In genomic region chr13:67081142-67081713, GRCm38 (mm10) we compare ENCODE assay signal across 8 mouse cellular contexts. TPM values are rescaled to one million over a fixed set of nuclear protein-coding genes. Genes with fewer than 3 reads are reported as not detected.
DNase-seq lines count a peak whose midpoint lies in the region; ATAC-seq lines count a peak whose summit lies in the region.

No protein-coding gene starts in this region.

- WGBS in hindbrain, embryonic 12.5 days: under 1% methylated on average over 24 of the region's 24 CpGs

- H3K27me3 ChIP-seq in hindbrain, embryonic 12.5 days: no peaks in the 10 kb centered on the region

- H3K4me1 ChIP-seq in hindbrain, embryonic 12.5 days: peaks cover 3% of the 10 kb centered on the region; the same call in 1 of the 2 replicates

- peak; percentile 99 for ATAC-seq in hindbrain, embryonic 12.5 days (ENCODE audit: low FRiP score)

- peak; percentile 86 for DNase-seq in NIH3T3 (ENCODE audit: low read depth)
- peak; percentile 76 for DNase-seq in cerebellum, adult 9-11 months
- DNase-seq in frontal cortex, postnatal 10 days (ENCODE audit: low spot score in 2 of 2): peak; percentile 36 to 55
- DNase-seq in layer of hippocampus, postnatal 14 days (ENCODE audit: low spot score in 2 of 2): peak; percentile 60 to 82
- DNase-seq in lung, postnatal 14 days: peak; percentile 74
- peak; percentile 69 for DNase-seq in retina, adult 2 months (ENCODE audit: low read depth, low spot score)
- DNase-seq in thymus, postnatal 36 days: peak; percentile 52 to 53

- peaks cover 10% of the 10 kb centered on the region; the same call in 1 of the 2 replicates for H3K9me3 ChIP-seq in hindbrain, embryonic 12.5 days (replicated peaks)

- peak overlapping the region; percentile 67 for H3K4me3 ChIP-seq in hindbrain, embryonic 12.5 days

- peak overlapping the region; percentile 55 for H3K4me2 ChIP-seq in hindbrain, embryonic 12.5 days (replicated peaks)

- peaks cover 15% of the 10 kb centered on the region for H3K36me3 ChIP-seq in hindbrain, embryonic 12.5 days

- peak overlapping the region; percentile 70 for H3K9ac ChIP-seq in hindbrain, embryonic 12.5 days

- H3K27ac ChIP-seq in hindbrain, embryonic 12.5 days: peak overlapping the region; percentile 85

RNA-seq across cellular contexts. Expression of gene Zfp708, which starts 16.5 kb away (rescaled TPM):
- polyA plus RNA-seq in hindbrain, embryonic 12.5 days (2016; fragmentation: Nextera tagmentation; extraction: Ambion mirVana): 7.8 and 8.3 TPM in 2 replicates
- 1 to 10 TPM; 2.9 to 3.5 TPM for total RNA-seq in layer of hippocampus, postnatal 14 days (2021)

RNA-seq across cellular contexts. Expression of gene Zfp712, which starts 20.3 kb away (rescaled TPM):
- 5.5 and 6.2 TPM in 2 replicates for polyA plus RNA-seq in hindbrain, embryonic 12.5 days (2016; fragmentation: Nextera tagmentation; extraction: Ambion mirVana)
- 1 to 10 TPM; 4.4 to 5.0 TPM for total RNA-seq in layer of hippocampus, postnatal 14 days (2021)

RNA-seq across cellular contexts. Expression of gene Gm28557, which starts 27.2 kb away (rescaled TPM):
- 2.2 TPM in 2 replicates for polyA plus RNA-seq in hindbrain, embryonic 12.5 days (2016; fragmentation: Nextera tagmentation; extraction: Ambion mirVana)
- total RNA-seq in layer of hippocampus, postnatal 14 days (2021): 1 to 10 TPM; 2.3 to 2.7 TPM

RNA-seq across cellular contexts. Expression of gene Rslcan18, which starts 34.8 kb away (rescaled TPM):
- 0.15 TPM in 1 of 2 replicates, not detected in the other for polyA plus RNA-seq in hindbrain, embryonic 12.5 days (2016; fragmentation: Nextera tagmentation; extraction: Ambion mirVana)
- total RNA-seq in layer of hippocampus, postnatal 14 days (2021): under 1 TPM; 0.12 to 0.44 TPM

RNA-seq across cellular contexts. Expression of gene Zfp759, which starts 40.2 kb away (rescaled TPM):
- 2.4 and 3.4 TPM in 2 replicates for polyA plus RNA-seq in hindbrain, embryonic 12.5 days (2016; fragmentation: Nextera tagmentation; extraction: Ambion mirVana)
- 10 to 100 TPM in 1 of 2 experiments, 1 to 10 TPM in 1; 9.4 to 10.6 TPM for total RNA-seq in layer of hippocampus, postnatal 14 days (2021)

Comparison
In these comparisons a context has a peak if more than half of its experiments do, and no peak if none do; other contexts are left out.
1. Peak in every context shown above with its lines: DNase-seq, ATAC-seq, H3K4me3 ChIP-seq and H3K27ac ChIP-seq.